Mouse (Mus musculus) forebrain, embryonic 10.5 days (tissue): Measurements from ENCODE around the gene Gsdmc4. TPM values are rescaled to one million over a fixed set of nuclear protein-coding genes. Genes with fewer than 3 reads are reported as not detected.
A peak's percentile ranks its signal among the peaks of the same experiment; 100 is the strongest.
"Not testable (repeated sequence)": the region's sequence is repeated elsewhere in the genome, so short reads cannot be mapped to it uniquely, and the experiment has no call there.

ENCODE experiments used
- DNase-seq: peaks from one replicate; pipeline ENCODE4 v3.0.0-alpha.2; 2017; ENCODE audit warnings: low spot score; ENCODE audit errors: extremely low spot score
- H3K27ac ChIP-seq: fragments of 300-500 bp; sonication (generic); 2 replicates; pipeline ENCODE4 v1.5.1; 2016; ENCODE audit warnings: mild to moderate bottlenecking
- H3K27me3 ChIP-seq: fragments of 300-500 bp; sonication (generic); 2 replicates; pipeline ENCODE4 v1.6.1; 2016; ENCODE audit warnings: mild to moderate bottlenecking; ENCODE audit not compliant: poor library complexity, severe bottlenecking
- H3K36me3 ChIP-seq: fragments of 300-500 bp; sonication (generic); replicated peaks from 2 replicates; pipeline ENCODE4 v1.6.1; 2016; ENCODE audit warnings: mild to moderate bottlenecking, moderate library complexity
- H3K4me1 ChIP-seq: fragments of 300-500 bp; sonication (generic); 2 replicates; pipeline ENCODE4 v1.6.1; 2016
- H3K4me3 ChIP-seq: fragments of 300-500 bp; sonication (generic); 2 replicates; pipeline ENCODE4 v1.5.1; 2016; ENCODE audit warnings: mild to moderate bottlenecking, moderate library complexity
- H3K9me3 ChIP-seq: fragments of 300-500 bp; sonication (generic); 2 replicates; pipeline ENCODE4 v1.6.1; 2016; ENCODE audit warnings: mild to moderate bottlenecking, moderate library complexity
- WGBS: fragments of 180-500 bp; shearing (Covaris S2); methylation state at CpG from one replicate; pipeline ENCODE4 v1.1.7; 2016; 5-methylcytosine and 5-hydroxymethylcytosine counted together
- polyA plus RNA-seq: library from polyadenylated mRNA; unstranded; fragments of >200 nt; fragmentation: Nextera tagmentation; extraction: Ambion mirVana; gene quantifications from 2 replicates; pipeline ENCODE4 v1.2.1, GENCODE M21; 2016

Gene Gsdmc4
- polyA plus RNA-seq, 1 experiment from 2014 or later: 0.06 TPM

DNA sequence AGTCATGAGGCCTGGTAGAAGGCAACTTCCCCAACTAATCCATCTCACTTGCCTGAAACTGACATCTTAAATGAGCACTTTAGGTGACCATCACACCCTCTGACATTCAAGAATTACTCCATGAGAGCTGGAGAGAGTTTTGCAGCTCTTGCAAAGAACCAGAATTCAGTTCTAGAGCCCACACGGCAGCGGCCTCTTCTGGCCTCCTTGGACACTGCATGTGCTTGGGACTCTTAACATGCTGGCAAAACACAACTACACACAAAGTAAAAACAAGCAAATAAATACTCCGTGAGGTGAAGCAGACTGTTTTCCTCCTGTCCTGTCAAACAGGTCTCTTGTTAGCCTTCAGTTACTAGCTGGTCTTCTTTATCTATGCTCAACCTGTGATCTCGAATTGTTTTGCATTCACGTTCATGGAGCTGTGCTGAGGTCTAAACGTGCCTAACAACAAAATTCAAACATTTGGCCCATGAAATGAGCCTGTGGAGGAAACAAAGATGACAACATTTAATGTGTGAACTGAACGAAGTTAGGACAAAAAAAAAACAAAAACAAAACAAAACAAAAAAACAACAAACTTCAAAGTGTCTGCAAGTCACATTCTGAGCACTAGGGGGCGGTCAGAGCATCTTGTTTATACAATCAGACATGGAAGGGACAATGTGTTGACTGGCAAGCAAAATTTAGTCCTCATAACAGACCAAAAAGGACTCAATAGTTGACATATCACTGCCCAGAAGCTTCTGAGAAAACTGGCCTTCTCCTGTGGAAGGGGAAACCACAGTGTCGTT lies 16.3 kb downstream of the Gsdmc4 start:
- H3K4me1 ChIP-seq, H3K36me3 ChIP-seq, H3K9me3 ChIP-seq, H3K4me3 ChIP-seq, H3K27ac ChIP-seq, H3K27me3 ChIP-seq: not testable (repeated sequence)
- 42% methylated on average over 9 of the region's 9 CpGs for WGBS
- DNase-seq: peak; percentile 19

DNA sequence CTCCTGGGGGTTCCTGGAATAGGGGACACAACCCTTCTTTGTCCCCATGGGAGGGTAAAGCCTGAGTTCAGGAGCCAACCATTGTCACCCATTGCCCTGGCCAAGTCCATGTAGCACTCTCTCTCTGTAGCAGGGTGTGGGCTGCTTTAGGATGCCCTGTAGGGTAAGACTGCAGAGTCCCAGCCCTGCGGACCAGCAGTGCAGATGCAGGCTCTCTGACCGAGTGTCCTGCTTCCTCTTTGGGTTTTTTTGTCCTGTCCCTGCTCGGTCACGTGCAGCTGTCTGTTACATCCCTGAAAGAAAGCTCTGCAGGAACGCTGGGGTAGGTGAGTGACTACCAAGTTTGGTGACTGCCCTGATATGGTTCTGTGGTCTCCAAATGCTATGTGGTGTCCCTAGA lies 23.7 kb downstream of the Gsdmc4 start:
- H3K4me1 ChIP-seq, H3K36me3 ChIP-seq, H3K9me3 ChIP-seq, DNase-seq, H3K27ac ChIP-seq, H3K27me3 ChIP-seq, H3K4me3 ChIP-seq: not testable (repeated sequence)
- 76% methylated on average over 5 of the region's 5 CpGs for WGBS

DNA sequence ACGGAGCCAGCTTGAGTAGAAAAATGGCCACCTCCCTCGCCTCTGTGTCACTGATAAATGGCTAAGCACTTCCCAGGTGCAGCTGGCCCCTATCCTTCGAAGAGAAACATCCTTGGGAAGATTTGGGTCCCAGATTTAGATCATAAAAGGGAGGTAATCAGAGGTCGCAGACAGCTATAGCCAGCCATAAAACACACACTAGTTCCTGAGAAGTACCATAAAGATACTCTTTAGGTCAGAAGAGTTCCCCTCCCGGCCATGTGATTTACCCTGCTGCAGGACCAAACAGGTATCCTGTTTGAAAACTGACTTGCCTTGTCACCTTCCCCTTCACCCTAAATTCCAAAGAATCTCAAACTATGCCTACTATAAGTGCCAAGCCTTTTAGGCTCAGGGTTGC lies 24.1 kb downstream of the Gsdmc4 start:
- DNase-seq, H3K27ac ChIP-seq, H3K9me3 ChIP-seq, H3K27me3 ChIP-seq, H3K4me3 ChIP-seq, H3K4me1 ChIP-seq, H3K36me3 ChIP-seq: not testable (repeated sequence)
- no CpG with 5 or more reads among the region's 5 CpGs for WGBS

DNA sequence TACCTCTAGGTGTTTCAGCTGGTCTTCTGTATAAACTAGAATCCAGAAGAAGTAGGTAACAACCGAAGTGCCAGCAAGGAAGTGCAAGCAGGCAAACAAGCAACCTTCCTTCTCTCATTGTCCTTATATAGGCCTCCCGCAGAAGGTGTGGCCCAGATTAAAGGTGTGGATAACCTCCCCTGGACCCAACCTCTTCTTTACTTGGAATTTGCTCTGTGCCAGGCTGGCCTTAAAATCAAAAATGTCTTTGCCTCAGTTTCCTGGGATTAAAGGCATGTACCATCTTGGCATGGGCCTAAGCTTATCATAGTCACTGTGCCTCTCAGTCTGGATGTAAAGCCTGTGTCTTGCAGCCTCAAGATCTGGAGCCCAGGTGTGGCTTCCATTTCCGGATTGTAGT lies 33.6 kb downstream of the Gsdmc4 start, which contains the start of gene Gsdmc3:
Gene Gsdmc3 (minus strand): TSS at position 101 of the 400 bp plus-strand sequence.
- 85% methylated on average over 1 of the region's 3 CpGs for WGBS
- H3K27ac ChIP-seq, H3K9me3 ChIP-seq, H3K27me3 ChIP-seq, H3K4me1 ChIP-seq, DNase-seq, H3K4me3 ChIP-seq, H3K36me3 ChIP-seq: not testable (repeated sequence)

DNA sequence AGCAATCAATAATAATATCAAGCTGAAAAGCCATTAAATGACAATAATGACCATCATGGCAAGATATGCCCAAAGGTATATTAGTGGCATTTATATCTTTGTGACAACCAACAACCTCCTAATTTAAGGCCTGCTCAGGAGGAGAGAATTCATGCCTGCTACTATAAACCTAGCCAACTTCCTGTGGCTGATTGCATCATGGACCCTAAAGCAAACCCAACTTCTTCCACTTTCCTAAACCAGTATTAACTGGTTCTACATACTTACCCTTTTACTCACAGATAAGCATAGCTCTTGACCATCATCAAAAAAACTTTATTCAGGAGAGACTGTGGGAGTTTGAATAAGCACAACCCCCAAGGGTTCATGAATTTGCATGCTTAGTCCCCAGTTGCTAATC lies 35.9 kb downstream of the Gsdmc4 start:
- H3K36me3 ChIP-seq, H3K4me3 ChIP-seq, H3K4me1 ChIP-seq, H3K27ac ChIP-seq, DNase-seq, H3K27me3 ChIP-seq, H3K9me3 ChIP-seq: not testable (repeated sequence)

DNA sequence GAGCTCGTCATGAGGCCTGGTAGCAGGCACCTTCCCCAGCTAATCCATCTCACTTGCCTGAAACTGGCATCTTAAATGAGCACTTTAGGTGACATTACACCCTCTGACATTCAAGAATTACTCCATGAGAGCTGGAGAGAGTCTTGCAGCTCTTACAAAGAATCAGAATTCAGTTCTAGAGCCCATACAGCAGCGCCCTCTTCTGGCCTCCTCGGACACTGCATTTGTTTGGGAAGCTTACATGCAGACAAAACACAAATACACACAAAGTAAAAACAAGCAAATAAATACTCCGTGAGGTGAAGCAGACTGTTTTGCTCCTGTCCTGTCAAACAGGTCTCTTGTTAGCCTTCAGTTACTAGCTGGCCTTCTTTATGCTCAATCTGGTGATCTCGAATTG lies 50.1 kb downstream of the Gsdmc4 start:
- H3K36me3 ChIP-seq, H3K9me3 ChIP-seq, H3K4me3 ChIP-seq, H3K27me3 ChIP-seq, H3K27ac ChIP-seq, H3K4me1 ChIP-seq: not testable (repeated sequence)
- peak; percentile 20 for DNase-seq
- 43% methylated on average over 5 of the region's 5 CpGs for WGBS

Other genes with a start within 250 kb of the Gsdmc4 start
- not detected in 2 replicates for gene Gsdmc2, start 67.1 kb downstream of the Gsdmc4 start, polyA plus RNA-seq
- gene Gsdmc3, start 33.7 kb downstream of the Gsdmc4 start, polyA plus RNA-seq: not detected in 2 replicates
- 87.6 and 88.8 TPM in 2 replicates for gene Fam49b, start 148.2 kb upstream of the Gsdmc4 start, polyA plus RNA-seq